Mouse (Mus musculus) liver, adult 2 months (tissue): ENCODE data around the gene Mcm3.

Experiments
- CTCF ChIP-seq: fragments of 200-500 bp; IDR thresholded peaks from 2 replicates; pipeline ENCODE4 v1.5.1; 2011; ENCODE audit warnings: low read depth, low read length, control low read depth
- POLR2A ChIP-seq: fragments of 200-500 bp; IDR thresholded peaks from 2 replicates; pipeline ENCODE4 v1.6.1; 2011; ENCODE audit warnings: low read length, control low read depth; ENCODE audit not compliant: insufficient read depth; ENCODE audit errors: extremely low read depth

DNA sequence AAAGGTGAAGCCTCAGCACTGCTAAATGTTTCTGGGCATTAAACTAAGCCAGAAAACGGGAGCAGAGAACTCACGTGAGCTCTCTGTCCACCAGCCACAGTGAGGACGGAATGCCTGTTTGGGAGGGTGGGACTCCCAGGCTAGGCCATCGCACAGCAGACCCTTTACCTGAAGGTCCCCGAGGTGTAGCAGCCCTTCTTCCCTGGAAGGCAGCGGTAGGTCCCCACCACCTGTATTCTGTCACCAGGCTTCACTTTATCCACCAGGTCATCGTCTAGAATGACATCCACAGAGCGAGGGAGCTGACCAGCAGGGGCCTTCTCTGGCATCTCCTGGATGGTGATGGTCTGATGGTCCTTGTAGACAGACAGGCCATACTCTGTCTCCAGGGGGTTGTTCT, 5.6 kb downstream of the Mcm3 start:
- no peak for TF ChIP-seq POLR2A
- no peak for TF ChIP-seq CTCF
